Mouse (Mus musculus): ENCODE measurements around the gene Hadhb. TPM values are rescaled to one million over a fixed set of nuclear protein-coding genes. Genes with fewer than 3 reads are reported as not detected.
A peak's percentile ranks its signal among the peaks of the same experiment; 100 is the strongest.
"Not testable (repeated sequence)": the region's sequence is repeated elsewhere in the genome, so short reads cannot be mapped to it uniquely, and the experiment has no call there.

Hadhb gene
- total RNA-seq, 2 experiments from 2014 or later, result 258 to 390 TPM

- no peak for DNase-seq
- intact Hi-C loops (cut with DNase I; ENCODE audit: low total_unique reads), result no loop called here
These were observed 7.3 kb downstream of the Hadhb start for GRCm38 (mm10) chr5:30162339-30162738.

- intact Hi-C loops (cut with DNase I; ENCODE audit: low total_unique reads), result no loop called here
- DNase-seq, result no peak
These were observed 10.3 kb downstream of the Hadhb start for GRCm38 (mm10) chr5:30165234-30165946.

GRCm38 (mm10) chr5:30170303-30170940 lies 15.4 kb downstream of the Hadhb start:
- intact Hi-C loops (cut with DNase I; ENCODE audit: low total_unique reads), result no loop called here
- DNase-seq, result no peak

- intact Hi-C loops (cut with DNase I; ENCODE audit: low total_unique reads), result no loop called here
- DNase-seq, result no peak
These were observed 17.1 kb downstream of the Hadhb start for GRCm38 (mm10) chr5:30172115-30172514.

- DNase-seq, result no peak
- intact Hi-C loops (cut with DNase I; ENCODE audit: low total_unique reads), result no loop called here
These were observed 18.1 kb downstream of the Hadhb start for GRCm38 (mm10) chr5:30172931-30173692.

GRCm38 (mm10) chr5:30175811-30176210 lies 20.8 kb downstream of the Hadhb start:
- no peak for DNase-seq
- intact Hi-C loops (cut with DNase I; ENCODE audit: low total_unique reads), result loop anchor here (5.0 kb wide), 1 partner anchor 34 kb away; no protein-coding TSS in a partner anchor

- no peak for DNase-seq
- intact Hi-C loops (cut with DNase I; ENCODE audit: low total_unique reads), result no loop called here
These were observed 32.8 kb downstream of the Hadhb start for GRCm38 (mm10) chr5:30187687-30188485.

- DNase-seq, result no peak
- intact Hi-C loops (cut with DNase I; ENCODE audit: low total_unique reads), result no loop called here
These were observed 37.4 kb downstream of the Hadhb start for GRCm38 (mm10) chr5:30192452-30192851.

- no peak for DNase-seq
- intact Hi-C loops (cut with DNase I; ENCODE audit: low total_unique reads), result no loop called here
These were observed 40.3 kb downstream of the Hadhb start for GRCm38 (mm10) chr5:30195340-30195739.

GRCm38 (mm10) chr5:30198257-30198656 lies 43.2 kb downstream of the Hadhb start:
- intact Hi-C loops (cut with DNase I; ENCODE audit: low total_unique reads), result no loop called here
- DNase-seq, result no peak

GRCm38 (mm10) chr5:30201521-30201920 lies 46.5 kb downstream of the Hadhb start:
- DNase-seq, result peak; percentile 20
- intact Hi-C loops (cut with DNase I; ENCODE audit: low total_unique reads), result no loop called here

GRCm38 (mm10) chr5:30202221-30202620 lies 47.2 kb downstream of the Hadhb start:
- intact Hi-C loops (cut with DNase I; ENCODE audit: low total_unique reads), result no loop called here
- DNase-seq, result no peak

GRCm38 (mm10) chr5:30203216-30203885 lies 48.3 kb downstream of the Hadhb start:
- intact Hi-C loops (cut with DNase I; ENCODE audit: low total_unique reads), result no loop called here
- no peak for DNase-seq

GRCm38 (mm10) chr5:30204441-30204840 lies 49.4 kb downstream of the Hadhb start:
- intact Hi-C loops (cut with DNase I; ENCODE audit: low total_unique reads), result no loop called here
- no peak for DNase-seq

- intact Hi-C loops (cut with DNase I; ENCODE audit: low total_unique reads), result no loop called here
- no peak for DNase-seq
These were observed 50.0 kb downstream of the Hadhb start for GRCm38 (mm10) chr5:30205034-30205433.

- no peak for DNase-seq
- intact Hi-C loops (cut with DNase I; ENCODE audit: low total_unique reads), result no loop called here
These were observed 50.4 kb downstream of the Hadhb start, which contains the start of gene Adgrf3 for GRCm38 (mm10) chr5:30205493-30205892. TSS of gene Adgrf3 (minus strand) at chr5:30205722.

GRCm38 (mm10) chr5:30207276-30207675 lies 52.2 kb downstream of the Hadhb start:
- DNase-seq, result no peak

GRCm38 (mm10) chr5:30210758-30211157 lies 55.7 kb downstream of the Hadhb start:
- intact Hi-C loops (cut with DNase I; ENCODE audit: low total_unique reads); DNase-seq: not testable (repeated sequence)

More at GRCm38 (mm10) chr5:30207276-30207675, 52.2 kb downstream of the Hadhb start:
- intact Hi-C loops (cut with DNase I; ENCODE audit: low total_unique reads), result no loop called here

GRCm38 (mm10) chr5:30214889-30215288 lies 59.8 kb downstream of the Hadhb start:
- DNase-seq, result peak; percentile 32

More at GRCm38 (mm10) chr5:30214889-30215288, 59.8 kb downstream of the Hadhb start:
- intact Hi-C loops (cut with DNase I; ENCODE audit: low total_unique reads), result no loop called here

Measured in gastrocnemius, postnatal 14 days (tissue).